Mouse (Mus musculus): ENCODE measurements at regions not wholly inside any gene's neighbourhood (a gene's known extent, or its start where the extent isn't known, plus 50 kb on each side); places are given as distances from the start of the nearest gene placed in this dataset.

GRCm38 (mm10) chr2:124775737-124776136, 292.2 kb upstream of the Slc24a5 start:
- DNase-seq (ENCODE audit: low spot score in 2 of 2) = no peak

DNA sequence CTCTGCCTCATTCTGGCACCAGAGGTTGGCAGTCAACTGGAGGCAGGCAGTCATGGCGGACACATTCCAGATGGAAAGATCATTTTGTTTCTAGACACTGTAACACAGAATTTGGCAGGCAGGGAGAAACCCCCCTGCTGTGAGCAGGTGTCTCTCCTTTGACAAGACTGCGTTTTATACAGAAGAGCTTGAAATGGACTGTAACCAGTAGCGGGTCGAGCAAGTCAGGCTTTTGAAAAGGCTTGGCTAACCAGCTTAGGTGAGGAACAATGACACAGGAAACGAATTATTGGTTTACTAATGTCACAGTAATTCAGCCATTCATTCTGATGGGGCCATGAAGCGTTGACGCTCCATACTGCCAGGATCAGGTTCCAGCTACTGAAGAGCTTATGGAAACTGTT, 275.3 kb upstream of the Slc24a5 start:
- no peak for DNase-seq (ENCODE audit: low spot score in 2 of 2)

GRCm38 (mm10) chr2:124811709-124812108, 256.2 kb upstream of the Slc24a5 start:
- DNase-seq (ENCODE audit: low spot score in 2 of 2) = no peak

- DNase-seq (ENCODE audit: low spot score in 2 of 2) = no peak
Observed at GRCm38 (mm10) chr2:124816814-124817213, 251.1 kb upstream of the Slc24a5 start.

GRCm38 (mm10) chr2:124819846-124820245, 248.1 kb upstream of the Slc24a5 start:
- DNase-seq (ENCODE audit: low spot score in 2 of 2) = no peak

- DNase-seq (ENCODE audit: low spot score in 2 of 2) = no peak
Observed at GRCm38 (mm10) chr2:124820821-124821220, 247.1 kb upstream of the Slc24a5 start.

DNA sequence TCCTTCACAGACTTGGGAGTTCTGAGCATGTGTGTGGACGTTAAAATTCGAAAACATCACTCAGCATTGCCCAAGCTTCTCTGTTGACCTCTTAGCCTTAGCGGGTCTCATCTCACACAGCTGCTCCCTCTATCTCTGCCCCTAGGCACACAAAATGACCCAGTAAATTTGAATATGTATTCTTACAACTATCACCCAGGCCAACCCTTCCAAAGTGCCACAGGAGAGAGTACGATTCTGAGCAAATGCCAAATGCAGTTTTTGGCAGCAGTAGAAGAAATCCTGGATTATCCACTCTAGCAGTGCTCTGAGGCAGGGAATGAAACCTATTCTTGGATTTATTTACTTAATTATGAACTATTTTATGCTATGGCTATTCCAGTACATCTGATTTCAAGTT, 246.6 kb upstream of the Slc24a5 start:
- DNase-seq (ENCODE audit: low spot score in 2 of 2) = no peak

- no peak for DNase-seq (ENCODE audit: low spot score in 2 of 2)
Observed at GRCm38 (mm10) chr2:124848812-124849211, 219.1 kb upstream of the Slc24a5 start.

- DNase-seq (ENCODE audit: low spot score in 2 of 2) = peak in 1 of 2 experiments; percentile 20
Observed at GRCm38 (mm10) chr2:124858504-124858903, 209.4 kb upstream of the Slc24a5 start.

GRCm38 (mm10) chr2:124888209-124888608, 179.7 kb upstream of the Slc24a5 start:
- DNase-seq (ENCODE audit: low spot score in 2 of 2) = no peak

DNA sequence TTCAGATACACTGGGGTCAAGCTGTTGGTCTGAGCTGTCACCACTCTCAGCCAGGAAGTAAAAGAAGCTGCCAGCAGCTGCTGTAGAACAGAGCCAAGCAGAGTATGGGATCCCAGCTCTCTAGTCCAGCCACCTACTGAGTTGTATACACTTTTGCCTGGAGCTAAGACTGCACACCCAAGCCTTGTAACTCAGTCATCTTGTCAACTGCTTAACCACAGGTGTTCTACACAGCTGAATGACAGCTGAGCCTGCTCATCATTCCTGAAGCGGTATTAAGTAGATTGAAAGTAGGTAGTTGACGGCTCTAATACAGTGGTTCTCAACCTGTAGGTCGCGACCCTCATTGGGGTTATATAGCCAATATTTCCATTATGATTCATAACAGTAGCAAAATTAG, 172.9 kb upstream of the Slc24a5 start:
- no peak for DNase-seq (ENCODE audit: low spot score in 2 of 2)

DNA sequence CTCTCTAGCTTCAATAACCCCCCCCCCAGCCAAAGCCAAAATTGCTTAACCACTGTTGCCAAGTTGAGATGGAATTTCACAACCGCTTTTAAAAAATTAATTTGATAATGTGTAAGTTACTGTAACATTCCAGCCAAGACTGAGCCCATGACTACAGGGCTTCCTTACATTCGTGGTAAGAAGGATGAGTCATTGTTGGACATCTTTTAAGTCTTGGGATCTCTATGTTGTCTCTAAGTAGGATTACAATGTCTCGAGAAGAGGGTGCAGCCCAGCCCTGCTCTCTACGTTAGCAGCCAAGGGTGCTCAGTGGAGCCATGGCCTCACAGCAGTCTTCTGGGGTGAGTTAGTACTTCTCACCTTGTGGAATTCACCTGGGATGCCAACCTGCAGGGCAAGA, 164.4 kb upstream of the Slc24a5 start:
- DNase-seq (ENCODE audit: low spot score in 2 of 2) = no peak

GRCm38 (mm10) chr2:124905076-124905475, 162.8 kb upstream of the Slc24a5 start:
- no peak for DNase-seq (ENCODE audit: low spot score in 2 of 2)

GRCm38 (mm10) chr2:124918986-124919761, 148.8 kb upstream of the Slc24a5 start:
- no peak for DNase-seq (ENCODE audit: low spot score in 2 of 2)

GRCm38 (mm10) chr2:124919762-124920255, 148.1 kb upstream of the Slc24a5 start:
- no peak for DNase-seq (ENCODE audit: low spot score in 2 of 2)

DNA sequence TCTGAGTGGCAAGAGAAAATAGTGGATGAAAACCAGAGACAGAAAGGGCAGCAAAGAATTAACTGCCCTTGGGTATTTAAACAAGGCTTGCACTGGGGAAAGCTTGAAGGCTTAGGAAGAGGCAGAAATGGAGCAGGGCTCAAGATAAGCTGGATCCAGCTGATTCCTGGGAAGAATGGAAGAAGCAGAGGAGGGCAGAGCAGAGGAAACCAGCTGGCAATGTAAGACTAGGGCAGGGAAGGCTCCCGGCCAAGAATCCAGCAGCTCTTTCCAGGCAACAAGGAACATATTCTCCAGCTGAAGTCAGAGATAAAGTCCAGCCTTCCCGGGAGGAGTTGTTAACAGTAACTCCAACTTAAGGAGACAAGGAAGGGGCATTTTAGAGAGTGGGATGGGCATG, 147.7 kb upstream of the Slc24a5 start:
- no peak for DNase-seq (ENCODE audit: low spot score in 2 of 2)

GRCm38 (mm10) chr2:124927882-124928758, 139.8 kb upstream of the Slc24a5 start:
- DNase-seq (ENCODE audit: low spot score in 2 of 2) = no peak

GRCm38 (mm10) chr2:124928759-124929113, 139.2 kb upstream of the Slc24a5 start:
- no peak for DNase-seq (ENCODE audit: low spot score in 2 of 2)

- DNase-seq (ENCODE audit: low spot score in 2 of 2) = no peak
Observed at GRCm38 (mm10) chr2:124930719-124931118, 137.2 kb upstream of the Slc24a5 start.

DNA sequence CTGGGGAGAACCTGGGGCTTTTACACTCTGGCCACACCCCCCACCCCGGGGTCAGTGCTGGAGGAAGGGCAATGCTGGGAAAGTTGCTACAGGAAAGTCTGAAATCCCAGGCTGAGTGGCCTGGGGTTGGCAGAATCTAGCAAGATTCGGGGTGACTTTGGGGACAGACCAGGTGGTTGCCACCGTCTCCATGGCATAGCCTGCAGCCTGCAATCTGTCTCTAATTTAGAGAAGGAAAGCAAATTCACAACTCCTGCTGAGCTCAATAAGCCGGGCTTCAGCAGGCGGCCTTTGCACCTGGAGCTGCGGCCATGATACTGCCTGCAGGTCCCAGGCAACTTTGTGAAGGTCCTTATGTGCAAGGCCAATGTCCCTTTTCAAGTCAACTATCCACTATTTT, 135.4 kb upstream of the Slc24a5 start:
- DNase-seq (ENCODE audit: low spot score in 2 of 2) = no peak

DNA sequence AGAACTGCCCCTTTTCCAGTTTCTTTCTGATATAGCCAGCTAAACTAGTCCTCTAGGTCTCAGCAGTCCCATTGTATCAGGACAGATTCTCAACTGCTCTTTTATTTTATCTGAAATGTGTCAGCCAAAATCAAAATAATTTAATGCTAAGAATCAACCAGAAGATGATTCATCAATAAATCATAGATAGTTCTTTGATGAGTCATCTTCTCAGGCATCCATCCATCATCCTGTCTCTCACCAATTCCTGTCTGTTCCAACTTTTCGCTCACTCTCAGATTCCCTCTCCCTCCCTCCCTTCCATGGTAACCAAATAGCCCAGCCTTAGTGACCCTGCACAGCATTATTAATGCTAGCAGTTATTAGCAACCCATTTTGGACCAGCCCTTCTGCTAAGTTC, 134.0 kb upstream of the Slc24a5 start:
- DNase-seq (ENCODE audit: low spot score in 2 of 2) = no peak

DNA sequence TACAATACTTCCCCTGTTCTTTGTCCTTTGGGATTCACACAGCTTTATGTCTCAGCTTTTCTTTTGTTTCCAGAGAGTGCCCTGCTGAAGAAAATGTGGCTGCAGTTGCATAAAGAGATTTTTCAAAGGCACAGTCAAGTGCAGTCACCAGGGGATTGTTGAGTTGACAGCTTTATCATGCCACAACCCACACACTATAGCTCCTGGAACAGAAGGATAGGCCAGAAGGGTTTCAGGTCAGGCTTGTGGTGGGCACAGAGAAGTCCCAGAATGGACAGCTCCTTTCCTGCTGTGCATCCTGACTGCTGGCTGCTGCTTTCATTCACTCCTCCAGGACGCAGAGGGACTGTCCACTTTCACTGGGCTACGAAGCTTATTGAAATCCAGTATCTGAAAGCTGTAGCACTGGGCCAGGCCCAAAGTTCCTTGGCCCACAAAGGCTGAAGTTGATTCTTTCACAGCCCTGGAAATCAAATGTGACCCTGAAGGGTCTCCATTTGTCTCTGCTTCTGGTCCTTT, 119.6 kb upstream of the Slc24a5 start:
- no peak for DNase-seq (ENCODE audit: low spot score in 2 of 2)

GRCm38 (mm10) chr2:124948812-124949211, 119.1 kb upstream of the Slc24a5 start:
- no peak for DNase-seq (ENCODE audit: low spot score in 2 of 2)

All from spleen, postnatal 4 days (tissue).